19 mouse cellular contexts compared by ENCODE assay signal in the genomic region with DNA sequence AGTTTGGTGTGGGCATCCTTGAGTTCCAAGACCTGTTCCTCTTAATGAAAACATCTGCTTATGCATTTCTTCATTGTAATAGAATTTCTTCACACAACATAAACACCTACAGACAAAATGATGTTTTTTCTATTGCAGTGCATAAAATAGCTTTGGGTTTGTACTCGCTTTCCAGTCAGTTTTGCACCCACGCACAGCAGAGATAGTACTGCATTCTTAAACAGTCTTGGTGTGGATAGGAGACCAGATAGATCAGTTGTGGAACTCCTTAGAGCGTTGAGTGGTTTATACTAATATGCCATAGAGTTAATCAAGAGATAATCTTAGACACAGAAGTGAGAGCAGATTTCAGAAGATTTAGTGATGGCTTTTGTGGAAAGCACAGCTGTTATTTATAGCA.
A peak's percentile ranks its signal among the peaks of the same experiment; 100 is the strongest.
DNase-seq lines count a peak whose midpoint lies in the region; ATAC-seq lines count a peak whose summit lies in the region.
"Had no signal": no experiment of that assay in that cellular context is flagged by ENCODE, and none has a peak within 500 bp of the region (broad histone marks: within the 10 kb centered on the region; RNA-seq: fewer than 3 reads in every experiment).

No protein-coding gene starts in this region.

- intact Hi-C loops in left cerebral cortex, postnatal 14 days (cut with DNase I), result no loop called here
- intact Hi-C loops in left cerebral cortex, postnatal 36 days (cut with DNase I), result no loop called here

- no peak for DNase-seq in frontal cortex, postnatal 14 days (ENCODE audit: low spot score in 2 of 2)
- DNase-seq in left cerebral cortex, postnatal 14 days (ENCODE audit: low spot score in 2 of 2), result peak; percentile 11 to 26
- no peak for DNase-seq in left cerebral cortex, postnatal 36 days (ENCODE audit: low spot score in 2 of 2)
- peak; percentile 31 to 39 for DNase-seq in right cerebral cortex, adult 2 months (ENCODE audit: low spot score in 2 of 2)
- DNase-seq in right cerebral cortex, postnatal 14 days, result no peak
- DNase-seq: adrenal gland, postnatal 10 days; adrenal gland, postnatal 36 days; cerebellum, adult 11 months; cerebellum, adult 2 months; cerebellum, adult 9-11 months; cerebellum, postnatal 25 days; forebrain, postnatal 0 days; gastrocnemius, postnatal 10 days; gastrocnemius, postnatal 36 days; heart, postnatal 36 days had no signal

- peak; percentile 95 for ATAC-seq in frontal cortex, adult (ENCODE audit: low TSS enrichment)
- ATAC-seq: activated CD4-positive, CD25-positive, alpha-beta regulatory T cell, adult 4 months; forebrain, embryonic 14.5 days; forebrain, postnatal 0 days; hindbrain, embryonic 16.5 days had no signal

Comparison
In these comparisons a context has a peak if more than half of its experiments do, and no peak if none do; other contexts are left out.
1. DNase-seq: peak in left cerebral cortex, postnatal 14 days (2 of 2) and right cerebral cortex, adult 2 months (2 of 2); none in frontal cortex, postnatal 14 days (0 of 2), left cerebral cortex, postnatal 36 days (0 of 2) and right cerebral cortex, postnatal 14 days (single experiment).